Mouse (Mus musculus) forebrain, embryonic 14.5 days (tissue): ENCODE data around the gene Rfx4. TPM values are rescaled to one million over a fixed set of nuclear protein-coding genes. Genes with fewer than 3 reads are reported as not detected.

ENCODE experiments used
- ATAC-seq: fragments of 200-750 bp; cut with Nextera tagmentation; 2 replicates; pipeline ENCODE4 v1.8.0; 2017; ENCODE audit warnings: mild to moderate bottlenecking, moderate library complexity
- DNase-seq: peaks from one replicate; pipeline ENCODE4 v3.0.0-alpha.2; 2015; ENCODE audit warnings: low spot score
- H3K27ac ChIP-seq: fragments of 300-500 bp; sonication (generic); 2 replicates; pipeline ENCODE4 v1.5.1; 2014; ENCODE audit warnings: low read depth, mild to moderate bottlenecking, control low read depth, low read length, moderate library complexity
- H3K27me3 ChIP-seq: fragments of 300-500 bp; sonication (generic); replicated peaks from 2 replicates; pipeline ENCODE4 v1.6.1; 2014; ENCODE audit warnings: low read length, control low read depth, mixed read lengths; ENCODE audit not compliant: control insufficient read depth, insufficient read depth
- H3K36me3 ChIP-seq: fragments of 300-500 bp; sonication (generic); 2 replicates; pipeline ENCODE4 v1.6.1; 2014; ENCODE audit warnings: low read length, control low read depth; ENCODE audit not compliant: control insufficient read depth, insufficient read depth
- H3K4me1 ChIP-seq: fragments of 300-500 bp; sonication (generic); 2 replicates; pipeline ENCODE4 v1.6.1; 2014; ENCODE audit warnings: antibody characterized with exemption, low read length, control low read depth; ENCODE audit not compliant: control insufficient read depth, insufficient read depth
- H3K4me2 ChIP-seq: fragments of 300-500 bp; sonication (generic); 2 replicates; pipeline ENCODE4 v1.6.1; 2014; ENCODE audit warnings: mild to moderate bottlenecking, control low read depth, low read length
- H3K4me3 ChIP-seq: fragments of 300-500 bp; sonication (generic); 2 replicates; pipeline ENCODE4 v1.5.1; 2014; ENCODE audit warnings: low read depth, low read length, control low read depth
- H3K9ac ChIP-seq: fragments of 300-500 bp; sonication (generic); 2 replicates; pipeline ENCODE4 v1.6.1; 2014; ENCODE audit warnings: mild to moderate bottlenecking, low read length, control low read depth, moderate library complexity
- H3K9me3 ChIP-seq: fragments of 300-500 bp; sonication (generic); replicated peaks from 2 replicates; pipeline ENCODE4 v1.6.1; 2016; ENCODE audit warnings: low read length, control low read depth, mixed read lengths; ENCODE audit not compliant: control insufficient read depth
- WGBS: fragments of 180-500 bp; shearing (Covaris S2); extraction: QIAGEN DNeasy Blood & Tissue Kit; methylation state at CpG from one replicate; pipeline ENCODE4 v1.1.7; 2014; 5-methylcytosine and 5-hydroxymethylcytosine counted together
- polyA plus RNA-seq: library from polyadenylated mRNA; unstranded; fragments of >200 nt; fragmentation: Nextera tagmentation; extraction: Ambion mirVana; gene quantifications from 2 replicates; pipeline ENCODE4 v1.2.1, GENCODE M21; 2014

Rfx4 gene
- polyA plus RNA-seq, 1 experiment from 2014 or later, result 9.5 TPM

DNA sequence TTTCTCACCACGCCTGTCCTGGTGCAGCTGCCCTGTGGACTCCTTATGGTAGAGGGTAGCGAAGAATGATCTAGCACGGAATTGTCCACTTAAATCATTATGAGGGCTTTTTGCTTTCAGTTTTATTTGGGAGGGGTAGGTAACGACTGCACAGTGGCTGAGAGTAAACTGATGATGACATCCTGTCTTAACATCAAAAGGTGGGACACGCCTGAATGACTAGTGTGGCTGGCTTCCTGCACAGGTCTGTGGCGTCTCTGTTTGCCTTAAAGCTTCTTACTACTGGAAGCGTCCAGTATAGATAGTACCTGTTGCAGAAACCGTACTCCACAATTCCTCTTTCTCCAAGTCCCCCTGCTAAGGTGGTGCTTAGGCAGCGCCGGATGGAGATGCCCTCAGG lies 12.9 kb downstream of the Rfx4 start:
- ATAC-seq (no peak), DNase-seq (no peak)
- Histone ChIP-seq H3K27me3 (no peaks in the 10 kb centered on the region), H3K4me1 (peaks cover 6% of the 10 kb centered on the region; the same call in 1 of the 2 replicates), H3K9me3 (no peaks in the 10 kb centered on the region), H3K27ac (no peak overlapping the region), H3K4me3 (no peak overlapping the region), H3K36me3 (no peaks in the 10 kb centered on the region; the same call in 1 of the 2 replicates), H3K4me2 (no peak overlapping the region), H3K9ac (no peak overlapping the region)
- WGBS, result 86% methylated on average over 10 of the region's 10 CpGs

DNA sequence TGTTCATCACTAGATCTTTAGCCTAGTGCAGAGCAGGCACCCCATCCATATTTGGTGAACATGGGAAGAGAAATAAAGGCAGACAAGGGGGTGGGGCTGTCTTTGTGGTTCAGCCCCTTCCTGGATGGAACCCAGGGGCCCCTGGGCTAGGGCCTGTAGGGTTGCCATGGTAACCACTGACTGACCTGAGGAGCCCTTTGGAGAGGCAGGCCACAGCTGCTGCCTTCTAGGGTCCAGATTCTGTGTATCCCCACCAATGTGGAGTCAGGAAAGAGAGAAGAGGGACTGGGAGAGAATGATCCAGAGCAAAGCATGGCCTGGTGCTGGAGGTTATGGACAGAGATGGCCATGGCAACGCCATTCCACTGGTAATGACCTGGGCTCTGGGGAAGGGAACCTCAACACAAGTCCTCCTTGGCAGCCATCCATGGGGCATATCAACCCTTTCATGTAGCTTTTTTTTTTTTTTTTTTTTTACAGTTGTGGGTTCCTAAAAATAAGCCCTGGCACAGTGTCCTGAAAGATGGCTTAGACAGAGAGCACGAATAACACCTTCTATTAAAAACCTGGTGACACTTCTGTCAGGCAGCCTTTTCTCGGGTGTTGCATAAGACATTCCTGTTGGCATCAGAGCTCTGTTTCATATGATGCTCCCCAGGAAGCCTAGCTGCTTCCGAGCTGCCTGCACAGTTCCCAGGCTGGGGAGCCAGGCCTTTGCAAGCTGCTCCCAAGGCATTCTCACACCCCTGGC lies 16.7 kb downstream of the Rfx4 start:
- no peak for ATAC-seq
- Histone ChIP-seq H3K4me1 (peaks cover 6% of the 10 kb centered on the region; the same call in 1 of the 2 replicates), H3K9me3 (no peaks in the 10 kb centered on the region), H3K36me3 (no peaks in the 10 kb centered on the region; the same call in 1 of the 2 replicates), H3K27me3 (no peaks in the 10 kb centered on the region), H3K4me3 (no peak overlapping the region), H3K27ac (no peak overlapping the region), H3K9ac (no peak overlapping the region), H3K4me2 (no peak overlapping the region)
- DNase-seq, result no peak
- WGBS, result 71% methylated on average over 4 of the region's 4 CpGs

DNA sequence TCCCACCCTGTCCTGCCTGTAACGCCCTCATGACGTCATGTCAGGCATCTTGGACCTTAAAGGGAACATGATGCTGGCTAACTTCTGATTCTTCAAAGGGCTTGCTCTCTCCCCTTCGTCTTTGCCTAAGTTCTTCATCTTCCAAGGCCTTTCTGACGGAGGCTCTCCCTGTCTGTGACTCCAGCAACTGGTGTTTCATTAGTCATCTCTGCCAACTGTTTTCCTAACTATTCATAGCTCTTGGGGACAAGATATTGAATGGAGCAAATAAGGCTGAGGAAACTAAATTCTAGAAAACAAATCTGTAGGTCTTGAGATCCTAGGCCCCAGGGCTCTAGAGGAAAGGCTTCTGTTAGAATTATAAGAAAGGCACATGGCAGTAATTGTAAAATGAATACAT lies 18.0 kb downstream of the Rfx4 start:
- 92% methylated on average over 4 of the region's 4 CpGs for WGBS
- H3K36me3 ChIP-seq, result no peaks in the 10 kb centered on the region
- DNase-seq (no peak), ATAC-seq (no peak)
- H3K4me2 ChIP-seq, result no peak overlapping the region
- H3K9ac ChIP-seq, result no peak overlapping the region
- no peaks in the 10 kb centered on the region for H3K9me3 ChIP-seq
- H3K4me1 ChIP-seq, result peaks cover 6% of the 10 kb centered on the region; the same call in 1 of the 2 replicates
- H3K27ac ChIP-seq, result no peak overlapping the region
- H3K27me3 ChIP-seq, result no peaks in the 10 kb centered on the region
- H3K4me3 ChIP-seq, result no peak overlapping the region

DNA sequence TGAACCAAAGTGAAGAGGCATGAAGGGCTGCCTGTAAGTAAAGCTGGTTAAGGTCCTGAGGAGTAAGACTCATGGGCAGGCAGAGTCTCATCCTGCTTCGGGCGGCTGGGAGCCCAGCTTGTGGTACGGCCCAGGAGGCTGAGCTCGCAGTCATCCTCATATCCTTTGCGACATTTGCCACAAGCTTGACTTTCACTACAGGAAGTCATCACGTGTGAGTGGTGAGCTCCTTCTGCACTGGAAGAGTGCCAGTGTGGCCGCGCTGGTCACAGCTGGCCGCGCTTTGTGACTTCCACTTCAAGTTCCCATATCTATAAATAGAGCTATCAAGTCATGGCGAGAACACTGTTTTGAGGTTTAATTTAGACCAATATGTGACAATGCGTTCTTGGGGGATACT lies 18.7 kb downstream of the Rfx4 start:
- DNase-seq (no peak), ATAC-seq (no peak)
- no peak overlapping the region for H3K4me2 ChIP-seq
- 97% methylated on average over 12 of the region's 12 CpGs for WGBS
- peaks cover 6% of the 10 kb centered on the region; the same call in 1 of the 2 replicates for H3K4me1 ChIP-seq
- no peaks in the 10 kb centered on the region for H3K27me3 ChIP-seq
- no peak overlapping the region for H3K9ac ChIP-seq
- no peak overlapping the region for H3K4me3 ChIP-seq
- H3K27ac ChIP-seq, result no peak overlapping the region
- H3K36me3 ChIP-seq, result no peaks in the 10 kb centered on the region
- H3K9me3 ChIP-seq, result no peaks in the 10 kb centered on the region

DNA sequence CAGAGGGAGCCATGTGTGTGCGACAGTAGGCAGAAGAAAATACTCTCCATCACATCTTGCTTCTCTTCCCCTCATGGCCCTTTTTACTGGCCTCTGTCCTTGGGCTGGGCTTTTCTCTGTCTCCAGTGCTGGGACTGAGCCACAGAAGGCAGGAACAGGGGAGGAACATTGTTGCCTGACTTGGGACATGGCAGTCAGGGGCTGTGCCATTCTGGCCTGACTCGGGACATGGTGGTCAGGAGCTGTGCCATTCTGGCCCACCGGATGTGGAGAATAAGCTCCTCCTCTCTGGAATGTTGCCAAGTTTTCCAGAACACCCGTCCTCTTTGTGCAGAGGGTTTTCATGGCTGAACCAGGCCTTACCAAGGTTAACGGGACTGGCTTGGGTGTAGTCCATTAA lies 21.2 kb downstream of the Rfx4 start:
- peak; percentile 33 for DNase-seq
- H3K27ac ChIP-seq, result no peak overlapping the region
- H3K27me3 ChIP-seq, result no peaks in the 10 kb centered on the region
- H3K4me2 ChIP-seq, result no peak overlapping the region
- peaks cover 5% of the 10 kb centered on the region; the same call in 1 of the 2 replicates for H3K4me1 ChIP-seq
- WGBS, result 44% methylated on average over 5 of the region's 5 CpGs
- H3K36me3 ChIP-seq, result peaks cover 12% of the 10 kb centered on the region; the same call in 1 of the 2 replicates
- H3K9me3 ChIP-seq, result no peaks in the 10 kb centered on the region
- no peak overlapping the region for H3K4me3 ChIP-seq
- no peak for ATAC-seq
- H3K9ac ChIP-seq, result no peak overlapping the region

DNA sequence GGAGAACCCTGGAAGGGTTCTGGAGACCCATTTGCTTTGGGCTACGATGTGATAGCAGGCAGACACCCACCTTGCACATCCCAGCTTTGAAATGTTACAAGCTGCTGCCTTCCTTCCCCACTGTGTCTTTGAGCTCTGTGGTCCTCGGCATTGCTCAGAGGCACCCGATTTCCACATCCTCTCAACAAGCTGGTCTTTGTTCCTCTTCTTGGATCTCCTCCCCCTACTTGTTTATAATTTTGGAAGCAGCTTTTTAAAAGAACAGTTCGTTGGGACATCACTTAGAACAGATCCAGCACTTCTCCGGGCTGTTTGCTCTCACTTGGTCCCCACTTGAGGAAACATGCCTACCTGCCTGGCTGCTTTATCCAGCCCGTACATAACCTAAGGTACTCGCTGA lies 22.1 kb downstream of the Rfx4 start:
- H3K9ac ChIP-seq, result no peak overlapping the region
- H3K4me1 ChIP-seq, result no peaks in the 10 kb centered on the region
- H3K36me3 ChIP-seq, result peaks cover 12% of the 10 kb centered on the region; the same call in 1 of the 2 replicates
- no peak for DNase-seq
- 72% methylated on average over 7 of the region's 7 CpGs for WGBS
- H3K4me2 ChIP-seq, result no peak overlapping the region
- no peak overlapping the region for H3K27ac ChIP-seq
- no peak overlapping the region for H3K4me3 ChIP-seq
- ATAC-seq, result no peak
- H3K27me3 ChIP-seq, result no peaks in the 10 kb centered on the region
- no peaks in the 10 kb centered on the region for H3K9me3 ChIP-seq

DNA sequence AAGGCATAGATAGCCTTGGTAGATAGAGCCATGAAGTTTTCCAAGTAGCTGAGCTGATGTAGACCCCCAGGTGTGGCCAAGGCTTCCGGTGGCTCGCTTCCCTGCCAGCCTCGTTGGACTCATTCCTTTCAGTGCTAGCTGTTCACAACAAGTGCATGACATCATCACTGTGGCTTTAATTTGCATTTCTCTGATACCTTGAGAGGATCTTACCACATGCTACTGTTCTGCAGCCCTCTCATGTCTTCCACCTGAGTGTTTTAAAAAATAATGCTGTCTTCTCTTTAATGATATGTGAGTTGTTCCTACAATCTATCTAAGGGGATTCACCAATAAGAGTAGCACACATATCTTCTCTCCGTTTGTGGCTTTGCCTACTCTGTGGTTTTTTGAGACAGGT lies 25.0 kb downstream of the Rfx4 start:
- no peak overlapping the region for H3K4me3 ChIP-seq
- no peak overlapping the region for H3K9ac ChIP-seq
- H3K36me3 ChIP-seq, result peaks cover 12% of the 10 kb centered on the region; the same call in 1 of the 2 replicates
- H3K9me3 ChIP-seq, result no peaks in the 10 kb centered on the region
- DNase-seq (no peak), ATAC-seq (no peak)
- H3K27ac ChIP-seq, result no peak overlapping the region
- H3K27me3 ChIP-seq, result no peaks in the 10 kb centered on the region
- 78% methylated on average over 4 of the region's 4 CpGs for WGBS
- no peaks in the 10 kb centered on the region for H3K4me1 ChIP-seq
- H3K4me2 ChIP-seq, result no peak overlapping the region

DNA sequence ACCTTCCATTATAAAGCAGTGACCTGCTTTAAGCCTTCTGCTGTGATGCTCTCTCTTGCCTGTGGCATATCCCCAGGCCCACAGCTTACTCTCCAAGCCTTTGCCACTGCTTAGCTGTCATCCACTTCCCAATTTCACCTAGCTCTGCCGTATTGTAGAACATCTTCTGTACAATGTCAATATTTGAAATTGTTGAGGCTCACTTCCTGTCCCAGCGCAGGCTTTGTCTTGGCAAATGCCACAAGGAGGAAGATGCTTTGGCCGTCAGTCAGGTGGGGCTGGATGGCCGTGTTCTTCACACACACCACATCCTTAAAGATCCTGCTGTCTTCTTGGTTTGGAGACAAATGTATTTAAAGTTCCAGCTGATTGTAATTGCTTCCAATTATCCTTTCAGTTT lies 29.5 kb downstream of the Rfx4 start:
- no peaks in the 10 kb centered on the region for H3K4me1 ChIP-seq
- H3K27me3 ChIP-seq, result no peaks in the 10 kb centered on the region
- H3K4me3 ChIP-seq, result no peak overlapping the region
- H3K9ac ChIP-seq, result no peak overlapping the region
- H3K9me3 ChIP-seq, result no peaks in the 10 kb centered on the region
- no peak overlapping the region for H3K27ac ChIP-seq
- no peak for ATAC-seq
- WGBS, result 88% methylated on average over 4 of the region's 4 CpGs
- no peak for DNase-seq
- H3K36me3 ChIP-seq, result peaks cover 7% of the 10 kb centered on the region; the same call in 1 of the 2 replicates
- H3K4me2 ChIP-seq, result no peak overlapping the region

DNA sequence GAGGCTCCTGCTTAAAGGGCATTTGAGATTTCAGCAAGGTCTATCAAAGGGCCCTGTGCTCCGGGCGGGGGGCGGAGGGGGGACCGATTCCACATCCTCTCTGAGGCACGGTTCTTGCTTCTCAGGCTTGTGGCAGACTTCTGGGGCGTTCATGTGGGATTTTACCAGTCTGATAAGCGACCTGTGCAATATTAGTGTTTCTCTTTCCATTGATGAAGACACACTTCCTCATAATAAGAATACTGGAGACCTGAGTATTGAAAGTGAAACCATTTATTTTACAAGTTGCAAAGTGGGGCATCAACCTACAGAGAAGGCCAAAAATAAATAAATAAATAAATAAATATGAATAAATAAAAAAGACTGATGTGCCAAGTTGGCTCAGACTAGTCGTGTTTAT lies 34.5 kb downstream of the Rfx4 start:
- 88% methylated on average over 8 of the region's 8 CpGs for WGBS
- Histone ChIP-seq H3K4me3 (no peak overlapping the region), H3K9me3 (no peaks in the 10 kb centered on the region), H3K4me1 (no peaks in the 10 kb centered on the region), H3K27me3 (no peaks in the 10 kb centered on the region), H3K9ac (no peak overlapping the region), H3K36me3 (no peaks in the 10 kb centered on the region), H3K4me2 (no peak overlapping the region), H3K27ac (no peak overlapping the region)
- DNase-seq, result no peak
- no peak for ATAC-seq
